Comparison of ENCODE assay signal across 10 mouse cellular contexts in genomic region chr19:43815661-43816414, GRCm38 (mm10). TPM values are rescaled to one million over a fixed set of nuclear protein-coding genes. Genes with fewer than 3 reads are reported as not detected.
A peak's percentile ranks its signal among the peaks of the same experiment; 100 is the strongest.
DNase-seq lines count a peak whose midpoint lies in the region; ATAC-seq and TF ChIP-seq lines count a peak whose summit lies in the region.
"Had no signal": no experiment of that assay in that cellular context is flagged by ENCODE, and none has a peak within 500 bp of the region (broad histone marks: within the 10 kb centered on the region; RNA-seq: fewer than 3 reads in every experiment).

No protein-coding gene starts in this region.

- ATAC-seq in lung, postnatal 0 days: no peak

- no peaks in the 10 kb centered on the region for H3K4me1 ChIP-seq in brown adipose tissue, adult 24 weeks (ENCODE audit: control insufficient read depth, insufficient read depth, insufficient read length, low read length)
- H3K4me1 ChIP-seq in lung, postnatal 0 days (ENCODE audit: insufficient read depth, low read depth, low read length): no peaks in the 10 kb centered on the region

- no peak for TF ChIP-seq EP300 in lung, postnatal 0 days (IDR thresholded peaks at IDR 0.05)

- TF ChIP-seq CTCF in lung, postnatal 0 days (IDR thresholded peaks at IDR 0.05): no peak

- 44% methylated on average over 14 of the region's 14 CpGs for WGBS in lung, postnatal 0 days

- H3K9me3 ChIP-seq in lung, postnatal 0 days (ENCODE audit: low read length): no peaks in the 10 kb centered on the region

- H3K9ac ChIP-seq in lung, postnatal 0 days (replicated peaks; ENCODE audit: low read depth): no peak overlapping the region

- peak overlapping the region; percentile 64 for H3K4me3 ChIP-seq in brown adipose tissue, adult 24 weeks (ENCODE audit: insufficient read depth, low read depth, low read length)
- peak overlapping the region; percentile 2; the same call in 1 of the 2 replicates for H3K4me3 ChIP-seq in lung, postnatal 0 days (ENCODE audit: low read depth, low read length)
- H3K4me3 ChIP-seq: erythroblast, embryonic 14.5 days had no signal

- H3K27me3 ChIP-seq in lung, postnatal 0 days (replicated peaks; ENCODE audit: insufficient read depth, low read length): no peaks in the 10 kb centered on the region

- peak overlapping the region; percentile 25; the same call in 1 of the 2 replicates for H3K4me2 ChIP-seq in lung, postnatal 0 days (replicated peaks; ENCODE audit: low read depth, low read length)

- H3K36me3 ChIP-seq in lung, postnatal 0 days (ENCODE audit: insufficient read depth, low read length): no peaks in the 10 kb centered on the region

- peak; percentile 9 for DNase-seq in gastrocnemius, adult 18-20 months (ENCODE audit: low spot score)
- no peak for DNase-seq in gastrocnemius, postnatal 25 days
- DNase-seq in 3134 (ENCODE audit: extremely low read depth, insufficient read length, low spot score): peak; percentile 32
- no peak for DNase-seq in lung, postnatal 0 days (ENCODE audit: low spot score)
- DNase-seq in urinary bladder, postnatal 10 days (ENCODE audit: low spot score): no peak
- no peak for DNase-seq in embryo, embryonic 9.5 days (ENCODE audit: extremely low spot score)
- DNase-seq in cerebellum, adult 9-11 months: no peak

- no peak overlapping the region for H3K27ac ChIP-seq in brown adipose tissue, adult 24 weeks (replicated peaks; ENCODE audit: low read depth, low read length)
- H3K27ac ChIP-seq in lung, postnatal 0 days (ENCODE audit: low read length): no peak overlapping the region
- H3K27ac ChIP-seq: macrophage had no signal

RNA-seq across cellular contexts. Expression of gene Abcc2, which starts 33.8 kb away (rescaled TPM):
- total RNA-seq in gastrocnemius, adult 18-20 months (2021): under 1 TPM; 0.07 to 0.16 TPM
- total RNA-seq in gastrocnemius, postnatal 25 days (2021): not detected
- polyA plus RNA-seq in brown adipose tissue, adult 24 weeks (2012; ENCODE audit: insufficient read depth, insufficient read length, missing spikeins): 1.1 TPM in 1 of 2 replicates, not detected in the other
- polyA plus RNA-seq in lung, postnatal 0 days (2015; fragmentation: Nextera tagmentation; extraction: Ambion mirVana): 0.02 TPM in 1 of 2 replicates, not detected in the other

Comparison
In these comparisons a context has a peak if more than half of its experiments do, and no peak if none do; other contexts are left out.
1. DNase-seq: peak in gastrocnemius, adult 18-20 months (single experiment) and 3134 (single experiment); none in gastrocnemius, postnatal 25 days (single experiment), lung, postnatal 0 days (single experiment), urinary bladder, postnatal 10 days (single experiment), embryo, embryonic 9.5 days (single experiment) and cerebellum, adult 9-11 months (single experiment).